Mouse (Mus musculus) G1E (cell line): Measurements from ENCODE around the gene Ncoa4. TPM values are rescaled to one million over a fixed set of nuclear protein-coding genes. Genes with fewer than 3 reads are reported as not detected.

Experiments
- ATAC-seq: 2 replicates; pipeline ENCODE4 v1.8.0; 2016; ENCODE audit warnings: mild to moderate bottlenecking; ENCODE audit not compliant: insufficient number of reproducible peaks, poor library complexity, low FRiP score, severe bottlenecking; ENCODE audit errors: extremely low read depth
- DNase-seq: peaks from one replicate; pipeline ENCODE4 v3.0.0; 2012; ENCODE audit warnings: low spot score
- H3K27me3 ChIP-seq: 2 replicates; pipeline ENCODE4 v1.6.1; 2012; ENCODE audit warnings: mild to moderate bottlenecking, low read length, inconsistent platforms; ENCODE audit not compliant: insufficient read depth
- H3K36me3 ChIP-seq: replicated peaks from 2 replicates; pipeline ENCODE3; 2012; ENCODE audit warnings: mild to moderate bottlenecking, inconsistent platforms
- H3K4me1 ChIP-seq: 2 replicates; pipeline ENCODE4 v1.6.1; 2012; ENCODE audit warnings: low read depth, low read length, inconsistent platforms, mixed read lengths; ENCODE audit not compliant: insufficient read depth
- H3K4me3 ChIP-seq: 2 replicates; pipeline ENCODE4 v1.5.1; 2012; ENCODE audit warnings: low read depth, mild to moderate bottlenecking, inconsistent platforms, low read length, moderate library complexity, mixed read lengths
- H3K9me3 ChIP-seq: replicated peaks from 2 replicates; pipeline ENCODE4 v1.6.1; 2012; ENCODE audit warnings: inconsistent platforms
- CTCF ChIP-seq: IDR thresholded peaks from 2 replicates; pipeline ENCODE4 v1.5.1; 2012; ENCODE audit warnings: low read depth, low read length, inconsistent platforms, mixed read lengths
- GATA1 ChIP-seq: IDR thresholded peaks from 2 replicates; pipeline ENCODE4 v1.6.1; 2012; ENCODE audit warnings: borderline replicate concordance, low read length, inconsistent platforms, mixed read lengths
- GATA2 ChIP-seq: IDR thresholded peaks from 2 replicates; pipeline ENCODE4 v1.6.1; 2012; ENCODE audit warnings: low read depth, low read length, inconsistent platforms, borderline replicate concordance
- POLR2AphosphoS5 ChIP-seq: IDR thresholded peaks from 2 replicates; pipeline ENCODE4 v1.6.1; 2012; ENCODE audit warnings: low read depth, low read length, inconsistent platforms; ENCODE audit not compliant: insufficient replicate concordance
- TAL1 ChIP-seq: conservative IDR thresholded peaks from 2 replicates; pipeline ENCODE4 v1.6.1; 2012; ENCODE audit warnings: low read depth, low read length, inconsistent platforms, mixed read lengths
- polyA plus RNA-seq: library from polyadenylated mRNA; stranded (reverse); fragments of >175 nt; gene quantifications from 2 replicates; pipeline ENCODE4 v1.2.3, GENCODE M21; 2012
- total RNA-seq, 2 experiments: library from RNA; stranded (forward) in 1 of 2; stranded (reverse) in 1 of 2; fragments of 200-1000 nt in 1 of 2; fragments of >200 nt in 1 of 2; fragmentation: Nextera tagmentation in 1 of 2; gene quantifications; 2 replicates each; pipeline ENCODE4 v1.2.3; 2014 to 2017

Gene Ncoa4
- total and polyA plus RNA-seq, 3 experiments: 6.8 to 288 (median 228) TPM

- ATAC-seq: no peak
Measured at GRCm38 (mm10) chr14:32154758-32155157, 4.9 kb upstream of the Ncoa4 start.

GRCm38 (mm10) chr14:32159150-32159670, 455 bp upstream of the Ncoa4 start:
- ATAC-seq: peak; percentile 57

More at GRCm38 (mm10) chr14:32154758-32155157, 4.9 kb upstream of the Ncoa4 start:
- Histone ChIP-seq H3K4me3 (no peak overlapping the region), H3K9me3 (peaks cover 5% of the 10 kb centered on the region; the same call in 1 of the 2 replicates), H3K4me1 (peaks cover 15% of the 10 kb centered on the region), H3K27me3 (peaks cover 21% of the 10 kb centered on the region), H3K36me3 (peaks cover 14% of the 10 kb centered on the region)
- TF ChIP-seq TAL1 (no peak), GATA1 (no peak), POLR2AphosphoS5 (no peak), GATA2 (no peak), CTCF (no peak)
- DNase-seq: no peak

GRCm38 (mm10) chr14:32160563-32160962, 898 bp downstream of the Ncoa4 start:
- ATAC-seq (no peak), DNase-seq (no peak)
- H3K9me3 ChIP-seq: peaks cover 5% of the 10 kb centered on the region; the same call in 1 of the 2 replicates
- peaks cover 2% of the 10 kb centered on the region; the same call in 1 of the 2 replicates for H3K27me3 ChIP-seq
- H3K4me1 ChIP-seq: peaks cover 60% of the 10 kb centered on the region
- peak overlapping the region; percentile 97 for H3K4me3 ChIP-seq
- peaks cover 31% of the 10 kb centered on the region for H3K36me3 ChIP-seq
- TF ChIP-seq POLR2AphosphoS5 (no peak), GATA1 (no peak), TAL1 (no peak), CTCF (no peak), GATA2 (no peak)

More at GRCm38 (mm10) chr14:32159150-32159670, 455 bp upstream of the Ncoa4 start:
- Histone ChIP-seq H3K9me3 (peaks cover 5% of the 10 kb centered on the region; the same call in 1 of the 2 replicates), H3K4me1 (peaks cover 47% of the 10 kb centered on the region), H3K4me3 (peak overlapping the region; percentile 97), H3K27me3 (peaks cover 2% of the 10 kb centered on the region; the same call in 1 of the 2 replicates), H3K36me3 (peaks cover 31% of the 10 kb centered on the region)
- TF ChIP-seq CTCF: no peak
- no peak for TF ChIP-seq GATA1
- TF ChIP-seq TAL1: no peak
- no peak for TF ChIP-seq POLR2AphosphoS5
- TF ChIP-seq GATA2: no peak
- no peak for DNase-seq

- H3K4me1 ChIP-seq: peaks cover 59% of the 10 kb centered on the region
- no peak for DNase-seq
- no peak for ATAC-seq
Measured at GRCm38 (mm10) chr14:32161090-32161885, 1.6 kb downstream of the Ncoa4 start.

GRCm38 (mm10) chr14:32162231-32162630, 2.6 kb downstream of the Ncoa4 start:
- TF ChIP-seq CTCF: no peak
- no peak for DNase-seq
- no peak for ATAC-seq
- H3K36me3 ChIP-seq: peaks cover 31% of the 10 kb centered on the region
- H3K27me3 ChIP-seq: no peaks in the 10 kb centered on the region
- peaks cover 5% of the 10 kb centered on the region; the same call in 1 of the 2 replicates for H3K9me3 ChIP-seq
- H3K4me1 ChIP-seq: peaks cover 59% of the 10 kb centered on the region
- H3K4me3 ChIP-seq: no peak overlapping the region; the same call in 1 of the 2 replicates

More at GRCm38 (mm10) chr14:32161090-32161885, 1.6 kb downstream of the Ncoa4 start:
- Histone ChIP-seq H3K27me3 (peaks cover under 1% of the 10 kb centered on the region; the same call in 1 of the 2 replicates), H3K4me3 (peak overlapping the region; percentile 97), H3K9me3 (peaks cover 5% of the 10 kb centered on the region; the same call in 1 of the 2 replicates), H3K36me3 (peaks cover 31% of the 10 kb centered on the region)
- peak; percentile 35; the same call in 1 of the 2 replicates for TF ChIP-seq TAL1
- no peak for TF ChIP-seq CTCF
- no peak for TF ChIP-seq POLR2AphosphoS5
- no peak for TF ChIP-seq GATA1

GRCm38 (mm10) chr14:32163203-32163888, 3.7 kb downstream of the Ncoa4 start:
- Histone ChIP-seq H3K4me1 (peaks cover 61% of the 10 kb centered on the region), H3K27me3 (no peaks in the 10 kb centered on the region), H3K9me3 (peaks cover 5% of the 10 kb centered on the region; the same call in 1 of the 2 replicates), H3K36me3 (peaks cover 21% of the 10 kb centered on the region), H3K4me3 (no peak overlapping the region; the same call in 1 of the 2 replicates)
- no peak for DNase-seq
- TF ChIP-seq GATA2 (no peak), CTCF (no peak), TAL1 (no peak), POLR2AphosphoS5 (no peak), GATA1 (no peak)
- no peak for ATAC-seq
